Mouse (Mus musculus) megakaryocyte progenitor cell, adult 5-6 weeks (primary cell): Measurements from ENCODE around the gene Slc22a22. TPM values are rescaled to one million over a fixed set of nuclear protein-coding genes. Genes with fewer than 3 reads are reported as not detected.
"Not testable (repeated sequence)": the region's sequence is repeated elsewhere in the genome, so short reads cannot be mapped to it uniquely, and the experiment has no call there.

Source experiments
- ATAC-seq: replicated peaks from 2 replicates; pipeline ENCODE4 v1.8.0; 2016; ENCODE audit warnings: mild to moderate bottlenecking, moderate TSS enrichment, inconsistent platforms; ENCODE audit not compliant: poor library complexity
- total RNA-seq, 2 experiments: library from RNA; stranded (forward) in 1 of 2; stranded (reverse) in 1 of 2; fragments of 157-497, 149-512 nt in 1 of 2; fragments of 200-1000 nt in 1 of 2; gene quantifications; 2 replicates each; pipeline versions ENCODE4 v1.2.3 to v1.2.4; 2015 to 2017

Slc22a22 gene
- total RNA-seq, 2 experiments from 2014 or later, result not detected

GRCm38 (mm10) chr15:57394053-57394452, 83.4 kb downstream of the Slc22a22 start:
- no peak for ATAC-seq

- ATAC-seq, result no peak
Measured at GRCm38 (mm10) chr15:57380381-57380780, 97.0 kb downstream of the Slc22a22 start.

GRCm38 (mm10) chr15:57366446-57366845, 111.0 kb downstream of the Slc22a22 start:
- no peak for ATAC-seq

GRCm38 (mm10) chr15:57355278-57355677, 122.1 kb downstream of the Slc22a22 start:
- no peak for ATAC-seq

GRCm38 (mm10) chr15:57340499-57340898, 136.9 kb downstream of the Slc22a22 start:
- ATAC-seq, result no peak

- ATAC-seq, result no peak
Measured at GRCm38 (mm10) chr15:57331326-57331725, 146.1 kb downstream of the Slc22a22 start.

- no peak for ATAC-seq
Measured at GRCm38 (mm10) chr15:57318001-57318400, 159.4 kb downstream of the Slc22a22 start.

- no peak for ATAC-seq
Measured at GRCm38 (mm10) chr15:57316486-57316885, 160.9 kb downstream of the Slc22a22 start.

- ATAC-seq, result no peak
Measured at GRCm38 (mm10) chr15:57302710-57303109, 174.7 kb downstream of the Slc22a22 start.

GRCm38 (mm10) chr15:57278505-57278904, 198.9 kb downstream of the Slc22a22 start:
- no peak for ATAC-seq

- ATAC-seq, result no peak
Measured at GRCm38 (mm10) chr15:57276411-57276810, 201.0 kb downstream of the Slc22a22 start.

- ATAC-seq, result not testable (repeated sequence)
Measured at GRCm38 (mm10) chr15:57240061-57240460, 237.4 kb downstream of the Slc22a22 start.

- no peak for ATAC-seq
Measured at GRCm38 (mm10) chr15:57230439-57230838, 247.0 kb downstream of the Slc22a22 start.

GRCm38 (mm10) chr15:57205315-57205714, 272.1 kb downstream of the Slc22a22 start:
- no peak for ATAC-seq

- no peak for ATAC-seq
Measured at GRCm38 (mm10) chr15:57204444-57204930, 272.9 kb downstream of the Slc22a22 start.
